Mouse (Mus musculus) brain, embryonic 14.5 days (tissue): Measurements from ENCODE around the gene Zkscan17.

Source experiments
- CTCF ChIP-seq: fragments of 200-500 bp; IDR thresholded peaks from 2 replicates; pipeline ENCODE4 v1.5.1; 2012; ENCODE audit warnings: inconsistent platforms, mild to moderate bottlenecking, moderate library complexity, borderline replicate concordance; ENCODE audit not compliant: insufficient read depth, insufficient read length; ENCODE audit errors: extremely low read depth
- POLR2A ChIP-seq: fragments of 200-500 bp; IDR thresholded peaks from 2 replicates; pipeline ENCODE4 v1.6.1; 2012; ENCODE audit warnings: mild to moderate bottlenecking, inconsistent platforms, borderline replicate concordance; ENCODE audit not compliant: poor library complexity, insufficient read depth, insufficient read length, severe bottlenecking; ENCODE audit errors: extremely low read depth

DNA sequence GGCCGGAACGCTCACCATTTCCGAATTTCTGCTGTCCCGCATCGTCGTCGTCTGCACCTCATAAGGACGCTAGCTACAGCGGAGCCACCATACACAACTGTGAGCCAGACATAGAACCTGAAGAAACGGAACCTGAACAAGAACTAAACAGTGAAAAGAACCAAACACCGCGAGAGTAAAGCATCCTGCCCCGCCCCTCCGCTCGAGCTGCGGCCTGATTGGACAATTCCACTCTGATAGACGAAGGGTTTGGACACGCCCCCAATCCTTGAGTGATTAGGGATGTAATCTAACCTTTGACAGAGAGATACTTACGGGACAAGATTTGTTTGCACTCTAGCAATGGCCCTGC lies 54.2 kb downstream of the Zkscan17 start, which contains the start of gene Zfp867:
- no peak for TF ChIP-seq CTCF
- TF ChIP-seq POLR2A, result no peak
